Mouse (Mus musculus) limb, embryonic 14.5 days (tissue): ENCODE measurements at regions not wholly inside any gene's neighbourhood (a gene's known extent, or its start where the extent isn't known, plus 50 kb on each side); places are given as distances from the start of the nearest gene placed in this dataset.

ENCODE experiments used
- ATAC-seq: fragments of 200-750 bp; cut with Nextera tagmentation; 2 replicates; pipeline ENCODE4 v1.8.0; 2017; ENCODE audit warnings: low read depth, moderate number of reproducible peaks, moderate TSS enrichment; ENCODE audit not compliant: low FRiP score
- DNase-seq: peaks from one replicate; pipeline ENCODE4 v3.0.0-alpha.2; 2015; ENCODE audit warnings: low spot score
- H3K27ac ChIP-seq: fragments of 300-500 bp; sonication (generic); replicated peaks from 2 replicates; pipeline ENCODE4 v1.5.1; 2014; ENCODE audit warnings: low read depth, mild to moderate bottlenecking, low read length, moderate library complexity, mixed read lengths
- H3K27me3 ChIP-seq: fragments of 300-500 bp; sonication (generic); 2 replicates; pipeline ENCODE4 v1.6.1; 2014; ENCODE audit warnings: low read length, mixed read lengths; ENCODE audit not compliant: control insufficient read depth, insufficient read depth
- H3K36me3 ChIP-seq: fragments of 300-500 bp; sonication (generic); 2 replicates; pipeline ENCODE4 v1.6.1; 2014; ENCODE audit warnings: mild to moderate bottlenecking, low read length, moderate library complexity, mixed read lengths; ENCODE audit not compliant: control insufficient read depth, insufficient read depth
- H3K4me1 ChIP-seq: fragments of 300-500 bp; sonication (generic); 2 replicates; pipeline ENCODE4 v1.6.1; 2014; ENCODE audit warnings: antibody characterized with exemption, low read length, mixed read lengths; ENCODE audit not compliant: control insufficient read depth, insufficient read depth
- H3K4me2 ChIP-seq: fragments of 300-500 bp; sonication (generic); replicated peaks from 2 replicates; pipeline ENCODE4 v1.6.1; 2014; ENCODE audit warnings: low read depth, mild to moderate bottlenecking, low read length, moderate library complexity; ENCODE audit not compliant: severe bottlenecking
- H3K4me3 ChIP-seq: fragments of 300-500 bp; sonication (generic); replicated peaks from 2 replicates; pipeline ENCODE4 v1.5.1; 2014; ENCODE audit warnings: low read length
- H3K9ac ChIP-seq: fragments of 300-500 bp; sonication (generic); 2 replicates; pipeline ENCODE4 v1.6.1; 2014; ENCODE audit warnings: mild to moderate bottlenecking, low read depth, low read length, moderate library complexity; ENCODE audit not compliant: severe bottlenecking
- H3K9me3 ChIP-seq: fragments of 300-500 bp; sonication (generic); 2 replicates; pipeline ENCODE4 v1.6.1; 2016; ENCODE audit warnings: low read length; ENCODE audit not compliant: control insufficient read depth
- POLR2A ChIP-seq: fragments of 200-500 bp; IDR thresholded peaks from 2 replicates; pipeline ENCODE4 v1.8.0; 2012; ENCODE audit warnings: inconsistent platforms, mild to moderate bottlenecking, moderate library complexity, borderline replicate concordance; ENCODE audit not compliant: insufficient read depth, insufficient read length; ENCODE audit errors: extremely low read depth
- WGBS: fragments of 180-500 bp; shearing (Covaris S2); extraction: QIAGEN DNeasy Blood & Tissue Kit; methylation state at CpG from one replicate; pipeline ENCODE4 v1.1.7; 2014; 5-methylcytosine and 5-hydroxymethylcytosine counted together

- Histone ChIP-seq H3K27ac (no peak overlapping the region), H3K9ac (no peak overlapping the region), H3K4me3 (no peak overlapping the region), H3K4me1 (0 out of 2 replicates have a peak, but pooled peaks cover 2% of the 10 kb centered on the region), H3K27me3 (no peaks in the 10 kb centered on the region), H3K36me3 (no peaks in the 10 kb centered on the region), H3K4me2 (no peak overlapping the region), H3K9me3 (no peaks in the 10 kb centered on the region)
- TF ChIP-seq POLR2A, result no peak
- ATAC-seq (no peak), DNase-seq (no peak)
- WGBS, result 71% methylated on average over 4 of the region's 4 CpGs
These were observed 108.9 kb upstream of the F13a1 start for GRCm38 (mm10) chr13:37158831-37159522.

GRCm38 (mm10) chr13:37157808-37158207 lies 107.8 kb upstream of the F13a1 start:
- 0 out of 2 replicates have a peak, but pooled peaks cover 2% of the 10 kb centered on the region for H3K4me1 ChIP-seq
- H3K9me3 ChIP-seq, result no peaks in the 10 kb centered on the region
- no peak for TF ChIP-seq POLR2A
- H3K4me3 ChIP-seq, result no peak overlapping the region
- no peak overlapping the region for H3K9ac ChIP-seq
- 86% methylated on average over 3 of the region's 3 CpGs for WGBS
- H3K36me3 ChIP-seq, result no peaks in the 10 kb centered on the region
- no peaks in the 10 kb centered on the region for H3K27me3 ChIP-seq
- ATAC-seq, result no peak
- H3K27ac ChIP-seq, result no peak overlapping the region
- H3K4me2 ChIP-seq, result no peak overlapping the region
- no peak for DNase-seq

DNA sequence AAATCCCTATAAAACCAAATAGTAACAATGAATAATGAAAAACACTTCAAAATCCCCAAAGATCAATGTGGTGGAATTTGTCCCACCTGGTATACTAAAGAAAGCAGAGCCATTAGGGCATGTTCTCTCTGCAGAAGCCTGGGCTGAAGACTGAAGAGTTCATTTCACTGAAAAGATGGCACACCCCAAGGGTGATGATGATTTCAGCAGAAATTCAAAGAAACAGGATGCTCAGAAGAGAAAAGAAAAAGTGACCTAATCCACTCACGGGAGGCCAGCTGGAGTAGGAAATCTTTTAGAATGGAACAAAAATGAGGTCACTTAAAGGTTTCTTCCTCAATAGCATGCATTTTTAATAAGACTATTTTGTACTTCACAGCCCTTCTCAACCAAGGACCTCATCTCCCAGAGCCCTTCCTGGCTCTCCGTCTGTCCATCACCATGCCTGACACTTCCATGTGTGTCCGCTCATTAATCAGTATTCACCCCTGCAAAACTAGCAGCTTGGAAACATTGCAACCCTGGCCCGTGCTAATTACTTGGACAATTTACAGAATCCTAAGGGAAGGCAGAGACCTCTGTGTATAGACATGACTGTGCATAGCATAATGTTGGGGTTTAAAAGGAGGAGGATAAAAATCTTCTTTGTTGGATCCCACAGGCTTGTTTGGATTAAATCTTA lies 101.9 kb upstream of the F13a1 start:
- H3K9me3 ChIP-seq, result no peaks in the 10 kb centered on the region
- H3K4me2 ChIP-seq, result no peak overlapping the region
- H3K27ac ChIP-seq, result no peak overlapping the region
- H3K4me3 ChIP-seq, result no peak overlapping the region
- H3K36me3 ChIP-seq, result no peaks in the 10 kb centered on the region
- TF ChIP-seq POLR2A, result no peak
- DNase-seq, result no peak
- H3K9ac ChIP-seq, result no peak overlapping the region
- H3K4me1 ChIP-seq, result no peaks in the 10 kb centered on the region
- ATAC-seq, result no peak
- H3K27me3 ChIP-seq, result no peaks in the 10 kb centered on the region
- WGBS, result 75% methylated on average over 4 of the region's 4 CpGs

DNA sequence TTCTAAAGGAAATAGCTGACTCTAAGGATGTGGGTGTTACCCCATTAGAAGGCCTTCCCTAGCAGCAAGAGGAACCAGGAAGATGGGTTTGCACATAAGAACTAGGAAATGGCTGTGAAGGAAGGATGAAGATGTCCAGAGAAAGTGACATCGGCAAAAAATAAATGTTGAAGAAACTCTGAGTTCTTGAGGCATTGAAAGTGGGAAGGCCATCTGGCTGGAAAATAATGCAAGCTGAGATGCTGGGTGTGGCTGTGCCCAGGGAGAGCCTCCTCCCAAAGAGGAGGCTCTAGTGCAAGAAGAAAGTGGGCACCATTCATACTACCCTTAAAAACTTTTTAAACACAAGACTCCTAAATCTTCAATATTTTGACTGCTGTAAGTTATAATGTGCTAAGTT lies 99.9 kb upstream of the F13a1 start:
- no peak overlapping the region for H3K9ac ChIP-seq
- no peak overlapping the region for H3K4me3 ChIP-seq
- H3K27ac ChIP-seq, result no peak overlapping the region
- no peaks in the 10 kb centered on the region for H3K27me3 ChIP-seq
- no peaks in the 10 kb centered on the region for H3K9me3 ChIP-seq
- no peak for TF ChIP-seq POLR2A
- DNase-seq (no peak), ATAC-seq (no peak)
- WGBS, result 91% methylated on average over 1 of the region's 1 CpGs
- H3K36me3 ChIP-seq, result no peaks in the 10 kb centered on the region
- H3K4me1 ChIP-seq, result no peaks in the 10 kb centered on the region
- no peak overlapping the region for H3K4me2 ChIP-seq

GRCm38 (mm10) chr13:37149066-37149781 lies 99.2 kb upstream of the F13a1 start:
- Histone ChIP-seq H3K9me3 (no peaks in the 10 kb centered on the region), H3K4me2 (no peak overlapping the region), H3K4me1 (no peaks in the 10 kb centered on the region), H3K4me3 (no peak overlapping the region), H3K9ac (no peak overlapping the region), H3K27ac (no peak overlapping the region), H3K27me3 (no peaks in the 10 kb centered on the region), H3K36me3 (no peaks in the 10 kb centered on the region)
- ATAC-seq (no peak), DNase-seq (no peak)
- 71% methylated on average over 3 of the region's 3 CpGs for WGBS
- TF ChIP-seq POLR2A, result no peak
